Mouse (Mus musculus) gastrocnemius, adult 8-10 months (tissue): ENCODE results near the gene Ezh1. TPM values are rescaled to one million over a fixed set of nuclear protein-coding genes. Genes with fewer than 3 reads are reported as not detected.
A peak's percentile ranks its signal among the peaks of the same experiment; 100 is the strongest.

ENCODE experiments used
- DNase-seq, 2 experiments: peaks; one replicate each; pipeline ENCODE4 v3.0.0; 2022; ENCODE audit warnings: low spot score in 2 of 2
- total RNA-seq, 4 experiments: library from RNA; stranded (reverse); gene quantifications; 2 replicates each; pipeline ENCODE4 v1.2.4; 2022

The Ezh1 gene
- 10 to 100 TPM; 24.3 to 31.0 (median 26.2) TPM for total RNA-seq

DNA sequence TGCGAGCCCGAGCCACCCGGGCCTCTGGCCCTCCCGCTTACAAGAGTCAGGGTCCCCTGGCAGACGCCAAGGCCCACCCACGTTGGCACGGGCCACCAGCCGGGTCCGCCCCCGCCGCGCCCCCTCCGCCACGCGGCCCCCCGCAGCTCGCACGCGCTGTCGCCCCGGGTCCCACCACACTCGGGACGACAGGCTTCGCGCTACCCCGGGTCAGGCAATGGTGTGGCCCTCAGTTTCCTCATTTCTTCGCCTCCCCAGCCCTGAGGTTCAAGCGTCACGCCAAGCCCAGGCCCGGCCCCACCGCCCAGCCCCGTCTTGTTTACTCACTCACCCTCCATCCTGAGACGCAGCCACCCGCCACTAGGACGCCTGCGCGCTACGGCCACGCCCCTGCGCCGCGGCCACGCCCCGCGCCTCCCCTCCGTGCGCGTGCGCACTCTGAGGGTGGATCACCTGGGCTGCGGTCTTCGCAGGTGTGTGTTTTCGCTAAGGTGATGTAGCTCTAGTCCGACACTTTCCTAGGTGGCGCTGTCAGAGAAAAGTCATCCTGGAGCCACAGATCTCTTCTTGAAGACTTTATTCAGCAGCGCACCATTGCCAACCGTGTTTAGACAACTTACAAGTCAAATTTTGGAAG is at the start of gene Ezh1:
Ezh1 (minus strand) TSS at position 399 of the 637 bp plus-strand sequence.
- peak; percentile 83 to 84 for DNase-seq

DNA sequence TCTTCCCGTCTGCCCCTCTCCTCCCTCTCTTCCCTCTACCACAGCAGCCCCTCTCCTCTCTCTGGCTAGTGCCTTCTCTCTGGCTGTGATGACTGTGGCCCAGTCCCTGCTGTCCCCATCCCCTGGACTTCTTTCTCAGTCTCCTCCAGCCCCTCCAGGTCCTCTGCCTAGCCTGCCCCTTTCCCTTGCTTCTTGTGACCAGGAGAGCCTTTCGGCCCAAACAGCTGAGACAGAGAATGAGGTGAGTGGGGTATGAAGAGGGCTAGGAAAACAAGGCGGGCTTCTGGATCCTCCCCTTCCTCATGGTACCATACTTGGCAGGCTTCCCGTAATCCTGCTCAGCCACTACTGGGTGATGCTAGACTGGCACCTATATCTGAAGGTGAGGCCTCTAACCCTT is 49.0 kb upstream of the Ezh1 start:
- DNase-seq, result no peak

DNA sequence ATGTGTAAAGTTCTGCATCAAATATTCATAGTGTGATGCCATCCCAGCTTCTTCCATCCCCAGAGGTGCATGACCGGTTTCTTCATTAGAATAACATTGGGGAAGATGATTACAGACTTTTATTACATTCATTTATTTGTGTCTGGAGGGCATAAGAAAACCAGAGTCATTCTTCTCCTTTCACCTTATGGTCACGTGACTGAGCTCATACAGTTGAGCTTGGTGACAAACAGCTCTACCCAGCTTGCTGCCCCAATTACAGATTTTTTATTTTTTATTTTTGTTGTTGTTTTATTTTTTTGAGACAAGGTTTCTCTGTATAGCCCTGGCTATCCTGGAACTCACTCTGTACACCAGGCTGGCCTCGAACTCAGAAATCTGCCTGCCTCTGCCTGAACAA is 46.2 kb upstream of the Ezh1 start:
- DNase-seq, result no peak

DNA sequence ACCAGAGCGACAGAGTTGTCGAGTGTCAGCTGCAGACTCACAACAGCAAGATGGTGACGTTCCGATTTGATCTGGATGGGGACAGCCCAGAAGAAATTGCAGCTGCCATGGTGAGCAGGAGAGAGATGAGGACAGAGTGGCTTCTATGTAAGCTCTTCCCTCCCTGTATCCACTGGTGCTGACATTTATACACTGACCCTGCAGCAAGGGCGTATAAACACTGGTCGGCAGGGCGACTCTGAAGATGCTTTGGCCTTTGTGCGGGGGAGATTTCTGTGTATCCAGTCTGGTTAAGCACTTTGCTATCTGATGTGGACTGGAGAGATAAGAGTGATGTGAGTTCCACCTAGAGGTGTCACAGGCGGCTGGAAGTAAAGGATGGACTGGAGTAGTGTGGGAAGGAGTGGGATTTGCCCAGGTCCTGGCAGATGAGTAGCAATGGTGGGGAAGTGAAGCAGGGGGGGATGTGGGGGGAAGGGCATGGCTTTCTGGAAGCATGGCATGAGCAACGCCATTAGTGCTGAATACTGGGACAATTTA is 43.4 kb upstream of the Ezh1 start:
- no peak for DNase-seq

DNA sequence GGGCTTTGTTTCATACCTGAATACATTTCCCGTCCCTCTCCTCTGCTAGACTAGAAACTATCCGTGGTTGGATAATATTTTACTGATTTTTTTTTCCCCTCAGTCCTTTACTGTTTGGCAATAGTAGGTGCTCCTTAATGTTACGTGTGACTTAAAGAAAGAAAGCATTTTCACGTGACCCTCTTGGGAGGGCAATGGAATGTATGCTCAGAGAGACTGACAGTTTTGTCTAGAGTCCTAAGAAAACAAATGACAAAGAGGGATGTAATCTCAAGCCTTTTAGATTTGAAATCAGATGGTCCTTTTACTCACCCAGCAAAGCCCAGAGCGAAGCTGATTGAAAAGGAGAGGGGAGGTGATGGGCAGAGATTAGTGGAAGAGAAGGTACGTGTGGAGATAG is 39.6 kb upstream of the Ezh1 start:
- no peak for DNase-seq

DNA sequence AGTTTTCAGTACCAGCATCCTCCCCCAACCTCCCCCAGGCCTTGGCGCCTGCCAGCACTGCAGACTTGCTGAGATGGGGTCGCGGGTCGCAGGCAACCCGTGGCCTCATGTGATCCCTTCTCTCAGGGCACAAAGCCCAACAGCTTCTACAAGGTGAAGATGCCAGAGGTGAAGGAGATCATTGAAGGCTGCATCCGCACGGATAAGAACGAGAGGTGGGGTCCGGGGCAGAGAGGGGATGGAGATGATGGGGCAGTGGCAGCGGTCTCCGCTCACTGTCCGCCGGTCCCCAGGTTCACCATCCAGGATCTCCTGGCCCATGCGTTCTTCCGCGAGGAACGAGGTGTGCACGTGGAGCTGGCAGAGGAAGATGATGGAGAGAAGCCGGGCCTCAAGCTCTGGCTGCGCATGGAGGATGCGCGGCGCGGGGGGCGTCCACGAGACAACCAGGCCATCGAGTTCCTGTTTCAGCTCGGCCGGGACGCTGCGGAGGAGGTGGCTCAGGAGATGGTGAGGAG is 38.8 kb upstream of the Ezh1 start:
- no peak for DNase-seq

DNA sequence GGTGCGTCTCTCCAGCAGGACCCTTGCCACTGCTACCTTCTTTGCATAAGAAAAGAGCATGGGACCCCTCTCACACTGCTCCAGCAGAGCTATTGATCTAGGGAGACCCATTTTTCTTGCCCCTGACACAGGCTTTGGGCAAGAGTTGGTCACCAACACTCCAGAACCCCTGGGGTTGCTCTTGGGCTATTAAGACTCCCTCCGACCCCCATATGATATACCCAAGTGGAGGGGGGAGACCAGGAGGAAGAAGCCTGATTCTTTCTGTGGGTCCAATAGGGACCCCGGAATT is 37.7 kb upstream of the Ezh1 start:
- DNase-seq, result no peak

DNA sequence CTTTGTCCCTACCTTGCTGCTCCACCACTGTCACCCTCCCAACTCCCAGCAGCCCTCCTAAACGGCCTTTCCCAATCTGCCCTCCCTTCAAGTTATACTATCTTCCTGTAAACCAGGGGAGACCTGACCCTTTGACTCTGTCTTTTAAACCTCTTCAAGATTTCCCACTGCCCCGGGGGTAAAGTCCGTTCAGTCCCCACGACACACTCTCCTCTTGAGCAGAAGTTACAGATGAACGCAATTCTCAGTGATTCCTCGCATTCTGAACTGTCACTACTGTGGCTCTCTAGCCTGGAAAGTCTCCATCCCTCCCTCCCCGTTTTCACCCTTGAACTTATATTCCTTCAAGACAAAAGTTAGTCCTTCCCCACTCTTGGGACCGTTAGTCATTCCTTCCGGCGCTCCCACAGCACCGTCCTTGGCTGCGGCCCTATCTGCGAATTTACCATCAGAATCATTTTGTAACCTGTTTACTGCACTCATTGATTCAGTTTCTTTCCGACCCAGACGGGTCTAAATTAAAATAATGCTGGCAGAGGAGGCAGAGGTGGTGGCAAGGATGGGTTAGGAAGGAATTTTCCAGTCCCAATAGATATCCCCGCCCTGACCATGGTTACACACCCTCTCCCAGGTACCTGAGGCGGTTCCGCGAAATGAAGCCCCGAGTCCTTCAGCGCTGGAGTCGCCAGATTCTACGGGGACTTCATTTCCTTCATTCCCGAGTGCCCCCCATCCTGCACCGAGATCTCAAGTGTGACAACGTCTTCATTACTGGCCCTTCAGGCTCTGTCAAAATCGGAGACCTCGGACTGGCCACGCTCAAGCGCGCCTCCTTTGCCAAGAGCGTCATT is 37.1 kb upstream of the Ezh1 start:
- no peak for DNase-seq

DNA sequence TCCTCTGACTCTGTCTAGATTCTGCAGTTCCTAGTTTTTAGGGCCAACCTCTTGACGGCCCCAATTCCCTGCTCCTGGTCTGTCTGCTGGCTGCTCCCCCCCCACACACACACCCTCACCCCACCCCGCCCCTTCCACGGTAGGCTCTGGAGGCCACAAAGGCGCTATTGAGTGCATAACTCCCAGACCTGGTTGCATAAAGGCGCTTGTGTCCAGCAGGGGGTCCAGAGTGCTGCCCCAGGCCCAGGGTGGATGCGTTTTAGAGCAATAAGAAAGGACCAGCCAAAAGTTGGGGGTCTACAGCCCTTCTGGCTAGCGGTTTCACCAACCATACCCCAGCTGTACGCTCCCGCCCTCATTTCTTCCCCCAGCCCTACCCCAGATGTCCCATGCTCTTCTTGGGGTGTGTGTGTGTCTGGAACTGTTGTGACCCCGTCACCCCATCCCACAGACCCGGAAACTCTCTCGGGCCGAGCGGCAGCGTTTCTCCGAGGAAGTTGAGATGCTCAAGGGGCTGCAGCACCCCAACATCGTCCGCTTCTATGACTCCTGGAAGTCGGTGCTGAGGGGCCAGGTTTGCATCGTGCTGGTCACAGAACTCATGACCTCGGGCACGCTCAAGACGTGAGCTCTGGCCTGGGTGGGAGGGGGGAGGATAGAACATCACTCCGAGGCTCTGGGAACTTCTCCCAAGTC is 36.2 kb upstream of the Ezh1 start:
- DNase-seq, result no peak

DNA sequence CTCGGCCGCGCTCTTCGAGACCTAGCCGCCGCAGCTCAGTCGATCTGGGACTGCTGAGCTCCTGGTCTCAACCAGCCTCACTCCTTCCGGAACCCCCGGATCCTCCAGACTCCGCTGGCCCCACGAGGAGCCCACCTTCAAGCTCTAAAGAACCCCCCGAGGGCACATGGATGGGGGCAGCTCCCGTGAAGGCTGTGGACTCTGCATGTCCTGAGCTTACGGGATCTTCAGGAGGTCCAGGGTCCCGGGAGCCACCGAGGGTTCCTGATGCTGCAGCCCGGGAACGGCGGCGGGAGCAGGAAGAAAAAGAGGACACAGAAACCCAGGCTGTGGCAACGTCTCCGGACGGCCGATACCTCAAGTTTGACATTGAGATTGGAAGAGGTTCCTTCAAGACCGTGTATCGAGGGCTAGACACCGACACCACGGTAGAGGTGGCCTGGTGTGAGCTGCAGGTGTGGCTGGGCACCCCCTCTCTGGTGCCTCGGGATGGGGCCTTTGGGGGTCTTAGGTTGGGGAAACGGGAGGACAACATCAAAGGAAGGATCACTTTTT is 34.6 kb upstream of the Ezh1 start:
- no peak for DNase-seq

DNA sequence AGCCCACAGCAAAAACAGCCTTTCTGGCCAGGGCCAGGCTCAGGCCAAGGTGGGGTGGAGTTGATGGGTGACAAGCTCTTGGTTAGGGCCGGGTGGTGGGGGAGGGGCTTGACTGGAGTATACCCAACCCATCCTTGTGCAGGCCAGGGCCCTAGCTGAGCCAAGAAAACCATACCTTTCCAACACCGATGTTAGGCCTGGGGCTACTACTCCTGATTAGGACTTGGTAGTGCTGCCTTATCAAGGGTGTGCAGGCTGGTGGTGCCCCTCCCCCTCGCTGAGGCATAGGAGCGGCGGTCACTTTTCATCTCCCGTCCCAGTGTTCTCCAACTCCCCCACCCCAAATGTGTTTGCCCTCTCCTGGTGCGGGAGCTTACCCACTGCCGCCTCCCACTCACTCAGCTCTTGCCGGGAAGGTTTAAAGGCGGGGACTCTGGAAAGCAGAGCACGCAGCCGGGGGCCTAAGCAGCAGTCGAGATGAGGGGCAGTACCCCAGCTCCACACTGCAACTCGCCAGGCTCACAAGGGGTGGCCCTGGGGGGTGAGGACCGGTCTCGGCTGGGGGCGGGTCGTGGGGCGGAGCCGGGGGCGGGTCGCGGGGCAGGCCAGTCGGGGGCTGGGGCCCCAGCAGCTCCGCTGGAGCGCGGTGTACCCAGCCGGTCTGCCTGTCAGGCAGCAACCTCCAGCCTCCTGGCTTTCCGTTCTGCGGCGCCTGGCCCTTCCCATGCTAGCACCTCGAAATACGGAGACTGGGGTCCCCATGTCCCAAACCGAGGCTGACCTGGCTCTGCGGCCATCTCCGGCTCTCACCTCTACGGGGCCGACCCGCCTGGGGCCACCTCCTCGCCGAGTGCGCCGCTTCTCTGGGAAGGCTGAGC is 33.9 kb upstream of the Ezh1 start, which contains the start of gene Wnk4:
Wnk4 (plus strand) TSS at position 620 of the 878 bp plus-strand sequence.
- DNase-seq, result no peak

DNA sequence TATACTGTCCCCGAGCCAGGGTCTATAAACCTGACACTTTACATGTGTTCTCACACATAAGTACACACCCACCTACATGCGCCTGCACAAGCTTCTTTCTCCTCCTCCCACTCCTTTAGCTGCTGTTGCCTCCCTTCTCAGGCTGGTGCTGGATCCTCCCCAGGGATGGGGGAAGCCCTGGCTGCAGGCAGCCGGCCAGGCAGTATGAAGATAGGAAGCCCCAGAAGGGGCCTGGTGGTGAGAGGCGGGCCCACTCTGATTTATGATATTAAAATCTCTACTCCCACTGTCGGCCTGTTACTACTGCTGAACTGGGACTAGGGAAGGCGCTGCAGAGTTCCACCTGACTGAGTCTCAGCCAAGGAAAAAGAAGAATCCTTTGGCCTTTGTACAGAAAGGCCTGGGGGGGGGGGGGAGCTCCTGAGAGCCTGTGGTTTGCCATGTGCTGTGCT is 33.0 kb upstream of the Ezh1 start:
- DNase-seq, result no peak

DNA sequence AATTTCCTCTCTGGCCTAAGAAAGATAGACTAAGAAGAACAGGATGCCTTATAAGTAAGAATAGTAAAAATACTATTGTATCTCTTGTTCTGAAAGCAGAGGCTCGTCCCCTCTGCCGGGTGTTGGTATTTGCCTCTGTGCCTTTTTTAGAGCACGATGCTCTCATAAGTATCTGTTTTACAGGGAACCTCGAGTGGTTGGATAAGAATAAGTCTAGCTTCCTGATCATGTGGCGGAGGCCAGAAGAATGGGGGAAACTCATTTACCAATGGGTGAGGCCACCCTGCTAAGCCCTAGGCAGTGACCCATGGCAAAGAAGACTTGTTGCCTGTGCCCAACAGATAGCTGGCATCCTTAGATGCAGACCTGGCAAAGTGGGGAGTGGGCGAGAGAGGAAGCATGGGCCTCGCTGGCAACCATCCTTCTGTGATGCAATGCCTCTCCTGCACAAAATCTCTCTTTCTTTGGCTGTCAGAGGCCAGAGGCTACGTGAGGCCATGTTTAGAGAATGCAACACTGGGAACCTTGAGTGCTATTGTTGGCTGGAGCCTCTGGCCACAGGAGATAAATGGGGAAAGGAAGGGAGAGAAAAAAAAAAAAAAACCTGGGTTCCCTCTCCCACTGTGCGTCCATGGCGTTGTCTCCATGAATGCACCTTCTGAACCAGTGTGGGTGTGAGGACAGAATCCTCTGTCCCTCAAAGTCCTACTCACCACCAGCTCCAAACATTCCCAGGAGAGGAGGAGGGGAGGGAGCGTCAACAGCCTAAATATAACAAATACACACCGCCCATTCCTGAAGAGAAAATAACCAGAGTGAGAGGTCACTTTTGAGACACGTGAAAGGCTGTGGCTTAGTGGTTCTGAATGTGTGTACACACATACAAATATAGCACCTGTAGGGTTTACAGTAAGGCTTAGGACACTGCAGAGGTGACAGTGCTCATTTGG is 29.8 kb upstream of the Ezh1 start:
- no peak for DNase-seq

DNA sequence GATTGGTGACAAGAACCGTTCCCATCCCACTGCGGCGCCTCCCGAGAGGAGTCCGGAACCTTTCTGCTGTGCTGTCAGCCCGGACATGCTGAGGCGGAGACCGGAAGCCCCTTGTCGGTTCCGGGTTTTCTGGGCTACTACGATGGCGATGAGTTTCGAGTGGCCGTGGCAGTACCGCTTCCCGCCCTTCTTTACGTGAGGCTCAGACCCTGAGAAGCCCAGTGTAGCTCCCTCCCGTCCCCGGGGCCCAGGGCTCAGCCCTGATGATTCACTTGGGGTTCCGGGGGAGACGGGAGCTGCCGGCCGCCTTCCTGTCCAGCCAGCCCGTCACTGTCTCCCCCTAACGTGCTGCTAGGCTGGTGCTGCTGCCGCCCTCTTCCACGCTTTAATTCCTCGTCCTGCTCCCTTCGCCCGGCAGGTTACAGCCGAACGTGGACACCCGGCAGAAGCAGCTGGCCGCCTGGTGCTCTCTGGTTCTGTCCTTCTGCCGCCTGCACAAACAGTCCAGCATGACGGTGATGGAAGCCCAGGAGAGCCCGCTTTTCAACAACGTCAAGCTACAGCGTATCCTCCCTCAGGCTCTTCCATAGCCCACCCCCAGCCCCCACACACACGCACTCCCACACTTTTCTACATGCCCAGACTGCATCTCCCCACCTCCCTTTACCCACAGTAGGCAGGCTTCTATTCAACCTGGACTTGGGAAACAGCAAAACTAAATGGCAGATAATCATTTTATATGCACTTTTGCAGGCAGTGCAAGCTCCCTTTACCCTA is 27.5 kb upstream of the Ezh1 start, which contains the start of gene Vps25:
Vps25 (plus strand) TSS at position 95 of the 777 bp plus-strand sequence.
- peak; percentile 59 to 64 for DNase-seq

DNA sequence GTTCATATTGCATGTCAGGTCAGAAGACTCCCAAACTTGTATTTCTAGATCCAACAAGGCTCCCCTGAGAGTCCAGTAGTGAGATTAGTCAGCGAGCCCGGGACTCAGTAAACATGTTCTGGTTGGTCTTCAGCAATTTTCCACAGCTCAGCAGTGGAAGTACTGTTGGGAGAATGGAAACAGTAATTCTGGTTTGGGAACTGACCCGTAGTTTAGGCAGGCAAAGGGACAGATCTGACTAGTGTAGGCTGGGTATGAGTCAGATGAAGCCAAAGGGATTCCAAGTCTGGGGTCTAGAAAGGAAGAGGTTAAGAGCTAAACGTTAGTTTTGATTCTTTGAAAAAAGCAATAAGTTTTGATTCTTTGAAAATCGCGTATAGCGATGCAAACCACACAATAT is 26.7 kb upstream of the Ezh1 start:
- no peak for DNase-seq

DNA sequence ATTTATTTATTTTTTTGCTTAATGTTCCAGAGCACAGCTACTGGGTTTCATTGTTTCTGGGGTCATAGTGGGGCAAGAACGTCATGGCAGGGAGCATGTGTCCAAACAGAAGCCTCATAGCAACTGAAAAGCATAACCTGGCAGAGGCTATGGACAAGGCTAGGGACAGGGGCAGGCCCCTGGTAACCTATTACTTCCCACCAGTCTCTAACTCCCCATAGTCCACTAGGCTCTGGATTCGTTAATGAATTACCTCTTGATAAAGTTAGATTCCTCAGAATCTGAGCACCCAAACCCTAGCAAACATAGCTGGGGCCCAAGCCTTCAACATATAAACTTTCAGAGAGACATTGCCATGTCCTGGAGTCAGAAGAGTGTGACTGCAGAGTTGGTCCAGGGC is 24.8 kb upstream of the Ezh1 start:
- no peak for DNase-seq

DNA sequence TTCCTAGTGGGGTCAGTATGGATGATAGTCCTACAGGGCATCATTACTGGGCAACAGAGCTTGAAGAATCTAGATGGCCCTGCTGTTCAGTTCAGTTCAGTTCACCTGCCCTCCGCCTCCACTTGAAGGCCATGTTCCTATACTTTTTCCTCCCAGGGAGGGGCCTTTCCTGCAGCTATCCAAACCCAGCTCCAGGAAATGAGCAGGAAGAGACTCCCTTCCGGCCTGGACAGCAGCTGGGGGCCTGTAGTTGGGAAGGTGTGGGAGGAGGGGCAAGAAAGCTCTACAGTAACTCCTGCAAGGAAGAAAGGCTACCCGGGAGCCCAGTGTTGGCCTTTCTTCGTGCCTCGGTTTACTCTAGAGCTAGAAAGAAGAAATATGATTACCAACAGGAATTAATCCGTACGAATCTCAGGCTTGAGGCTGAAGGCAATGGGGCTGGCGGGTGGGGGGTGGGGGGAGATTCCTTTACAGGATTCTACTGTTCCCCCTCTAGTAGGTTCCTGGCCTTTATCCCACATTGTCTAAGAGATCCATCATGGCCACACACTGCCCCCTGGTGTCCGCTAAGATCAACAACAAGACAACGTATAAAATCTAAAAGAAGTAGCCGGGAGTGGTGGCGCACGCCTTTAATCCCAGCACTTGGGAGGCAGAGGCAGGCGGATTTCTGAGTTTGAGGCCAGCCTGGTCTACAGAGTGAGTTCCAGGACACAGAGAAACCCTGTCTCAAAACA is 22.2 kb upstream of the Ezh1 start:
- DNase-seq, result peak in 1 of 2 experiments; percentile 50

DNA sequence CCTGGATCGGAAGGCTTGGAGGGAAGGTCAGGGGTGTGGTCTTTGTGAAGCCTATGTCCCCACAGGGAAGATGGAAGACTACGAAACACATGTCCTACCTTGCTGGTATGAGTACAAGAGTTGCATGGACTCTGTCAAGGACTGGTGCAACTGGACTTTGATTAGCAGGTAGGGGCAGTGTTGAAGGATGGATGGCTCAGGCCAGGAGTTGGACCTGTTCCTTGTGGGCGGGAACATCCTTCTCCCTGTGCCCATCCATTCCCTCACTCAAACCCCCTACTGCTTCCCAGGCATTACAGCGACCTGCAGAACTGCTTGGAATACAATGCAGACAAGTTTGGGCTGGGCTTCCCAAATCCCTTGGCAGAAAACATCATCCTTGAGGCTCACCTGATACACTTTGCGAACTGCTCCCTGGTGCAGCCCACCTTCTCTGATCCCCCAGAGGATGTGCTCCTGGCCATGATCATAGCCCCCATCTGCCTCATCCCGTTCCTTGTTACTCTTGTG is 21.3 kb upstream of the Ezh1 start:
- DNase-seq, result no peak
